Mouse (Mus musculus): ENCODE results near the gene S100a10. TPM values are rescaled to one million over a fixed set of nuclear protein-coding genes. Genes with fewer than 3 reads are reported as not detected.
"Not testable (repeated sequence)": the region's sequence is repeated elsewhere in the genome, so short reads cannot be mapped to it uniquely, and the experiment has no call there.

The S100a10 gene
- total and polyA plus RNA-seq, 3 experiments: 41.9 to 93.9 (median 70.5) TPM

DNA sequence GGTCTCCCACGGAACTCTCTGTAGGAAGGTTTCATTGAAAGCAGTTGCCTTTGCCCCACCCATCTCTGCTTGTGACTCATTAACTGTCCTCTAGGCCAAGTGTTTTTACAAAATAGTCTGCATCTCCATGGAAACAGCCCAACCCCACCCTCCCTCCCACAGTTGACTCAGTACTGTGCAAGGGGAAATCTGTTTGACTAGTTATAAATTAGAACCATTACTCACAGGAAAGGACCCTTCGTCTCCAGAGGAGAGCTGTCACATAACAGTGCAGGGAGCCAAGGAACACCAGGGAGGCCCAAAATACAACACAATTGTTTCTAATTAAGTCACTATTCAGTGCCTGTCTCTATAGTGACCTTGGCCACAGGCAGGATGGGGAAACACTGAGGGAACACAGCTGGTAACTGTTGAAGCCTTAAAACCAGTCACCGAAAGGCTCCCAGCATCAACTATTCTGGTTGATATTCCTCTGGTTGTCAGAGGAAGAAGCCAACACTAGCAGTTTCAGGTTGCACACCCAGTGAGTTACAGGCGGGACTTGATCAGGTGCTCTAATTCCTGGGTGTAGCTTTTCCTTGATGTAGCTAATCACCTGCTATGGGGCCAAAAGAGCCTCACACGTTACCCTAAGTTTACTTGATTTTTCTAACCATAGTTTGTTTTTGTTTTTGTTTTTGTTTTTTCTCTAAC, 42.5 kb downstream of the S100a10 start:
- Histone ChIP-seq H3K9ac (ENCODE audit: low read depth, low read length) (no peak overlapping the region), H3K36me3 (ENCODE audit: control insufficient read depth, insufficient read depth, low read length) (peaks cover 4% of the 10 kb centered on the region), H3K79me2 (replicated peaks; ENCODE audit: control insufficient read depth, insufficient read depth, low read length) (no peaks in the 10 kb centered on the region), H3K4me1 (ENCODE audit: control insufficient read depth, insufficient read depth, low read length) (peaks cover 8% of the 10 kb centered on the region), H3K27ac (peak overlapping the region; percentile 88), H3K4me3 (no peak overlapping the region), H3K27me3 (ENCODE audit: control insufficient read depth, insufficient read depth, low read length) (no peaks in the 10 kb centered on the region)
- intact Hi-C loops (cut with DNase I): no loop called here
- peak; percentile 62 to 84 for DNase-seq
- WGBS: 21% methylated on average over 5 of the region's 5 CpGs
- TF ChIP-seq POLR2A (IDR thresholded peaks at IDR 0.05; ENCODE audit: insufficient read depth, low read depth, low read length): peak; percentile 47; the same call in 1 of the 2 replicates
- no peak for TF ChIP-seq CTCF (IDR thresholded peaks at IDR 0.05)
- peak; percentile 85 for TF ChIP-seq EP300 (IDR thresholded peaks at IDR 0.05; ENCODE audit: insufficient read depth, low read depth, low read length)

DNA sequence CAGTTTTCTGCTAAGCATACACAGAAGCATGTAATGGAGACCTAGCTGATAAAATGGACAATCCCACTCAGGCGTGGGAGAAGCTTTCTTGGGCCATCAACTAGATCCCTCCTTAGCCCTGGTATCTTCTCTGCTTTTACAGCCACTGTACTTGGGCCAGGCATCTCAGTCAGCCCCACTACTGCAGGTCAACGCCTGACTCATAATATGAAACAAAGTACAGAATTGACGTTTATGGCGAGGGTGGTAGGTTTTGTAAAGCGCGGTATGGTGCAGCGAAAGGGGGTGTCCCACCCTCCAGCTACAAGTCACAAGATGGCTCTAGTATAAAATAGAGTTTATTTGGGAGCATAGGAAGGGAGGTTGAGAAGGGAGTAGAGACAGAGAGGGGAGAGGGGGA, 43.1 kb downstream of the S100a10 start:
- H3K4me1 ChIP-seq (ENCODE audit: control insufficient read depth, insufficient read depth, low read length): peaks cover 8% of the 10 kb centered on the region
- no peak for DNase-seq
- no peaks in the 10 kb centered on the region for H3K79me2 ChIP-seq (replicated peaks; ENCODE audit: control insufficient read depth, insufficient read depth, low read length)
- H3K27ac ChIP-seq: peak overlapping the region; percentile 88
- H3K36me3 ChIP-seq (ENCODE audit: control insufficient read depth, insufficient read depth, low read length): peaks cover 4% of the 10 kb centered on the region
- no peak overlapping the region for H3K4me3 ChIP-seq
- 88% methylated on average over 7 of the region's 7 CpGs for WGBS
- intact Hi-C loops (cut with DNase I): no loop called here
- TF ChIP-seq POLR2A (IDR thresholded peaks at IDR 0.05; ENCODE audit: insufficient read depth, low read depth, low read length) (no peak), EP300 (IDR thresholded peaks at IDR 0.05; ENCODE audit: insufficient read depth, low read depth, low read length) (no peak), CTCF (IDR thresholded peaks at IDR 0.05) (no peak)
- H3K9ac ChIP-seq (ENCODE audit: low read depth, low read length): no peak overlapping the region
- no peaks in the 10 kb centered on the region for H3K27me3 ChIP-seq (ENCODE audit: control insufficient read depth, insufficient read depth, low read length)

DNA sequence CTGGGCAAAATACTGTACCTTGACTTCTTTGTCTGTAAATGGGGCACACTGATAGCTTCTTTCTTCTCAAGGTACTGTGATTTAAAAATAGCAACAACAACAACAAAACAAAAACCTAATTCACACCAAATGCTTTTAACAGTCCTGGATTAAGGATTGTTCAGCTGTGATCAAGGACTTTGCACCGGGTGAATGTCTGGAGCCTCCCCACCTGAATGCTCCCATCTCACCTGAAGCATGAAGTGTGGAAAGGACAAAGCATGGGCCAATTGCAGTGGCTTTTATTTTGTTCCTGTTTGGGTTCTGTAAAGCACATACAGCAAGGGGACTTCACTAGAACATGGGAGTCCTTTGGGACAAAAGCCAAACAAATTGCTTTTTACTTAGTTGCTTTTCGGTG, 45.3 kb downstream of the S100a10 start:
- WGBS: 91% methylated on average over 2 of the region's 2 CpGs
- H3K79me2 ChIP-seq (replicated peaks; ENCODE audit: control insufficient read depth, insufficient read depth, low read length): no peaks in the 10 kb centered on the region
- intact Hi-C loops (cut with DNase I): loop anchor here (5.0 kb wide), 1 partner anchor 238 kb away; no protein-coding TSS in a partner anchor
- no peaks in the 10 kb centered on the region for H3K27me3 ChIP-seq (ENCODE audit: control insufficient read depth, insufficient read depth, low read length)
- peaks cover 8% of the 10 kb centered on the region for H3K4me1 ChIP-seq (ENCODE audit: control insufficient read depth, insufficient read depth, low read length)
- no peak overlapping the region for H3K4me3 ChIP-seq
- no peak for DNase-seq
- H3K9ac ChIP-seq (ENCODE audit: low read depth, low read length): no peak overlapping the region
- TF ChIP-seq EP300 (IDR thresholded peaks at IDR 0.05; ENCODE audit: insufficient read depth, low read depth, low read length) (no peak), POLR2A (IDR thresholded peaks at IDR 0.05; ENCODE audit: insufficient read depth, low read depth, low read length) (no peak), CTCF (IDR thresholded peaks at IDR 0.05) (no peak)
- peaks cover 4% of the 10 kb centered on the region for H3K36me3 ChIP-seq (ENCODE audit: control insufficient read depth, insufficient read depth, low read length)
- no peak overlapping the region for H3K27ac ChIP-seq

DNA sequence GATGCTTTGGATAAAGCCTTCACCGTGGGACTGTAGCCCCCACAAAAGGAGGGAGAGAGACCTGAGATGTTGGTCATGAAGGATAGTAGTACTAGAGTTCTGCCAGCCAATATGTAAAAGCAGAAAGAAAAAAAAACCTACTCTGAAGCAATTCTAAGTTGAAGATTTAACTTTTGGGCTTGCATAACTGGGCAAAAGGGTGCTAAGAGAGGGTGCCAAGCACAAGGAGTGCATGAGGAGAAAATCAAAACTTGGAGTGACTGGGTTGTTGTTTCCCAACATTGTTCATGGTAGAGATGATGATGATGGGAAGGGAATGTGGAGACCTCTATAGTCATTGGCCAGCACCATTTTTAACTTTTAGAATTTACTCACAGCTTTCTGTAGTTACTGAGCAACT, 47.0 kb downstream of the S100a10 start:
- peaks cover 7% of the 10 kb centered on the region for H3K4me1 ChIP-seq (ENCODE audit: control insufficient read depth, insufficient read depth, low read length)
- WGBS: 92% methylated on average over 1 of the region's 1 CpGs
- TF ChIP-seq CTCF (IDR thresholded peaks at IDR 0.05) (no peak), POLR2A (IDR thresholded peaks at IDR 0.05; ENCODE audit: insufficient read depth, low read depth, low read length) (no peak), EP300 (IDR thresholded peaks at IDR 0.05; ENCODE audit: insufficient read depth, low read depth, low read length) (no peak)
- intact Hi-C loops (cut with DNase I): loop anchor here (5.0 kb wide), 1 partner anchor 240 kb away; no protein-coding TSS in a partner anchor
- peaks cover under 1% of the 10 kb centered on the region; the same call in 1 of the 2 replicates for H3K36me3 ChIP-seq (ENCODE audit: control insufficient read depth, insufficient read depth, low read length)
- no peaks in the 10 kb centered on the region for H3K79me2 ChIP-seq (replicated peaks; ENCODE audit: control insufficient read depth, insufficient read depth, low read length)
- H3K27me3 ChIP-seq (ENCODE audit: control insufficient read depth, insufficient read depth, low read length): no peaks in the 10 kb centered on the region
- H3K9ac ChIP-seq (ENCODE audit: low read depth, low read length): no peak overlapping the region
- no peak overlapping the region for H3K4me3 ChIP-seq
- no peak for DNase-seq
- no peak overlapping the region for H3K27ac ChIP-seq

DNA sequence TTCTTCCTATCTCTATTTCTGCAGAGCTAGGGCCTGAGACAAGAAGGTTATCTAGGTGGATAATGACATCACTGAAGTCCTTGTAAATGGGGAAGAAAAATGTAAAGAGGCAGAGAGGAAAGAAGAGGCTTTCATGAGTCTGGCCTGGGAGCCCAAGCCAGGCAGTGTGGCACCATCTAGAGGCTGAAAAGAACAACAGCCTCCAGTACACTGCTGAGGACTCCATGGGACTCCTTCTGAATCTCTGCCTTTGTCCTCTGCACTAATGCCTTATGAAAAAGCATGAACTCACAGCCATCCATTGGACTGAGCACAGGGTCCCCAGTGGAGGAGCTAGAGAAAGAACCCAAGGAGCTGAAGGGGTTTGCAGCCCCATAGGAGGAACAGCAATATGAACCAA, 54.1 kb downstream of the S100a10 start:
- DNase-seq: peak in 1 of 2 experiments; percentile 26
- H3K9ac ChIP-seq (ENCODE audit: low read depth, low read length); H3K36me3 ChIP-seq (ENCODE audit: control insufficient read depth, insufficient read depth, low read length); H3K27me3 ChIP-seq (ENCODE audit: control insufficient read depth, insufficient read depth, low read length); H3K4me3 ChIP-seq; H3K27ac ChIP-seq; intact Hi-C loops (cut with DNase I); H3K79me2 ChIP-seq (replicated peaks; ENCODE audit: control insufficient read depth, insufficient read depth, low read length); H3K4me1 ChIP-seq (ENCODE audit: control insufficient read depth, insufficient read depth, low read length): not testable (repeated sequence)
- peak; percentile 71 for TF ChIP-seq CTCF (IDR thresholded peaks at IDR 0.05)

Other genes starting within 250 kb of the S100a10 start
- under 1 TPM in 1 of 2 experiments, not detected in 1; 0.03 TPM for gene Hrnr, start 235.3 kb upstream of the S100a10 start, total RNA-seq (2021)
- gene Hrnr, start 235.3 kb upstream of the S100a10 start, polyA plus RNA-seq (2012; rRNA removed): not detected in 2 replicates
- gene Rptn, start 161.4 kb upstream of the S100a10 start, total RNA-seq (2021): not detected
- gene Rptn, start 161.4 kb upstream of the S100a10 start, polyA plus RNA-seq (2012; rRNA removed): 0.02 TPM in 1 of 2 replicates, not detected in the other
- gene Tchh, start 112.8 kb upstream of the S100a10 start, total RNA-seq (2021): under 1 TPM; 0.08 to 0.14 TPM
- gene Tchh, start 112.8 kb upstream of the S100a10 start, polyA plus RNA-seq (2012; rRNA removed): 0.02 TPM in 1 of 2 replicates, not detected in the other
- gene Tchhl1, start 86.3 kb upstream of the S100a10 start, total RNA-seq (2021): not detected
- not detected in 2 replicates for gene Tchhl1, start 86.3 kb upstream of the S100a10 start, polyA plus RNA-seq (2012; rRNA removed)
- 10 to 100 TPM; 72.5 to 73.7 TPM for gene S100a11, start 34.6 kb upstream of the S100a10 start, total RNA-seq (2021)
- 89.9 and 99.1 TPM in 2 replicates for gene S100a11, start 34.6 kb upstream of the S100a10 start, polyA plus RNA-seq (2012; rRNA removed)
- not detected for gene Tdpoz2, start 97.6 kb downstream of the S100a10 start, total RNA-seq (2021)
- not detected in 2 replicates for gene Tdpoz2, start 97.6 kb downstream of the S100a10 start, polyA plus RNA-seq (2012; rRNA removed)
- not detected for gene Tdpoz1, start 121.2 kb downstream of the S100a10 start, total RNA-seq (2021)
- not detected in 2 replicates for gene Tdpoz1, start 121.2 kb downstream of the S100a10 start, polyA plus RNA-seq (2012; rRNA removed)
- gene Gm37596, start 138.0 kb downstream of the S100a10 start, total RNA-seq (2021): not detected
- not detected in 2 replicates for gene Gm37596, start 138.0 kb downstream of the S100a10 start, polyA plus RNA-seq (2012; rRNA removed)
- gene Gm5773, start 217.9 kb downstream of the S100a10 start, total RNA-seq (2021): not detected
- gene Gm5773, start 217.9 kb downstream of the S100a10 start, polyA plus RNA-seq (2012; rRNA removed): not detected in 2 replicates
- gene Tdpoz4, start 241.3 kb downstream of the S100a10 start, total RNA-seq (2021): not detected
- gene Tdpoz4, start 241.3 kb downstream of the S100a10 start, polyA plus RNA-seq (2012; rRNA removed): not detected in 2 replicates

Measured in heart, adult 2 months (tissue).